Mouse (Mus musculus) liver, embryonic 13.5 days (tissue): ENCODE measurements around the gene Cd209f. TPM values are rescaled to one million over a fixed set of nuclear protein-coding genes. Genes with fewer than 3 reads are reported as not detected.
"Not testable (repeated sequence)": the region's sequence is repeated elsewhere in the genome, so short reads cannot be mapped to it uniquely, and the experiment has no call there.

Experiments used
- ATAC-seq: fragments of 200-750 bp; cut with Nextera tagmentation; 2 replicates; pipeline ENCODE4 v1.8.0; 2017; ENCODE audit warnings: low read depth, mild to moderate bottlenecking, moderate number of reproducible peaks, moderate library complexity
- DNase-seq: peaks from one replicate; pipeline ENCODE4 v3.0.0; 2022
- H3K27ac ChIP-seq: fragments of 300-500 bp; sonication (generic); 2 replicates; pipeline ENCODE4 v1.5.1; 2015; ENCODE audit warnings: moderate library complexity, mild to moderate bottlenecking, inconsistent platforms
- H3K27me3 ChIP-seq: fragments of 300-500 bp; sonication (generic); 2 replicates; pipeline ENCODE4 v1.6.1; 2015; ENCODE audit warnings: mild to moderate bottlenecking, inconsistent platforms
- H3K36me3 ChIP-seq: fragments of 300-500 bp; sonication (generic); 2 replicates; pipeline ENCODE4 v1.6.1; 2015; ENCODE audit warnings: mild to moderate bottlenecking, inconsistent platforms
- H3K4me1 ChIP-seq: fragments of 300-500 bp; sonication (generic); replicated peaks from 2 replicates; pipeline ENCODE4 v1.6.1; 2015; ENCODE audit warnings: inconsistent platforms
- H3K4me2 ChIP-seq: fragments of 300-500 bp; sonication (generic); 2 replicates; pipeline ENCODE4 v1.6.1; 2015; ENCODE audit warnings: inconsistent platforms, mild to moderate bottlenecking, moderate library complexity
- H3K4me3 ChIP-seq: fragments of 300-500 bp; sonication (generic); replicated peaks from 2 replicates; pipeline ENCODE4 v1.5.1; 2015; ENCODE audit warnings: mild to moderate bottlenecking, inconsistent platforms
- H3K9ac ChIP-seq: fragments of 300-500 bp; sonication (generic); 2 replicates; pipeline ENCODE4 v1.6.1; 2015; ENCODE audit warnings: mild to moderate bottlenecking, inconsistent platforms
- H3K9me3 ChIP-seq: fragments of 300-500 bp; sonication (generic); replicated peaks from 2 replicates; pipeline ENCODE4 v1.6.1; 2016; ENCODE audit warnings: inconsistent platforms
- WGBS: fragments of 180-500 bp; shearing (Covaris S2); methylation state at CpG from one replicate; pipeline ENCODE4 v1.1.7; 2015; ENCODE audit not compliant: insufficient replicate concordance; 5-methylcytosine and 5-hydroxymethylcytosine counted together
- polyA plus RNA-seq: library from polyadenylated mRNA; unstranded; fragments of >200 nt; fragmentation: Nextera tagmentation; extraction: Ambion mirVana; gene quantifications from 2 replicates; pipeline ENCODE4 v1.2.1, GENCODE M21; 2015

Cd209f gene
- 0.31 and 0.35 TPM in 2 replicates for polyA plus RNA-seq

GRCm38 (mm10) chr8:4105735-4106134 lies at the start of gene Cd209f:
TSS of gene Cd209f (minus strand) at chr8:4105835.
- H3K4me2 ChIP-seq, H3K27ac ChIP-seq, ATAC-seq, H3K4me3 ChIP-seq, DNase-seq, H3K4me1 ChIP-seq, H3K9ac ChIP-seq, H3K9me3 ChIP-seq, H3K36me3 ChIP-seq, H3K27me3 ChIP-seq: not testable (repeated sequence)
- WGBS, result 46% methylated on average over 2 of the region's 2 CpGs

- Histone ChIP-seq H3K4me2 (no peak overlapping the region), H3K36me3 (no peaks in the 10 kb centered on the region), H3K4me1 (no peaks in the 10 kb centered on the region), H3K27ac (no peak overlapping the region), H3K27me3 (no peaks in the 10 kb centered on the region), H3K4me3 (no peak overlapping the region), H3K9me3 (0 out of 2 replicates have a peak, but pooled peaks cover 4% of the 10 kb centered on the region), H3K9ac (no peak overlapping the region)
- DNase-seq (no peak), ATAC-seq (no peak)
Measured at GRCm38 (mm10) chr8:4154878-4155277, 49.2 kb upstream of the Cd209f start.

GRCm38 (mm10) chr8:4147272-4147671 lies 41.6 kb upstream of the Cd209f start:
- 28% methylated on average over 1 of the region's 1 CpGs for WGBS
- Histone ChIP-seq H3K36me3 (no peaks in the 10 kb centered on the region), H3K27me3 (no peaks in the 10 kb centered on the region), H3K27ac (no peak overlapping the region), H3K4me2 (no peak overlapping the region), H3K9ac (no peak overlapping the region), H3K4me3 (no peak overlapping the region), H3K9me3 (0 out of 2 replicates have a peak, but pooled peaks cover 4% of the 10 kb centered on the region), H3K4me1 (no peaks in the 10 kb centered on the region)
- no peak for ATAC-seq
- DNase-seq, result no peak

GRCm38 (mm10) chr8:4141721-4142120 lies 36.1 kb upstream of the Cd209f start:
- H3K9me3 ChIP-seq, result no peaks in the 10 kb centered on the region
- ATAC-seq (no peak), DNase-seq (no peak)
- no peak overlapping the region for H3K4me2 ChIP-seq
- no peaks in the 10 kb centered on the region for H3K36me3 ChIP-seq
- 0 out of 2 replicates have a peak, but pooled peaks cover 10% of the 10 kb centered on the region for H3K27me3 ChIP-seq
- H3K9ac ChIP-seq, result no peak overlapping the region
- 47% methylated on average over 3 of the region's 3 CpGs for WGBS
- no peak overlapping the region for H3K4me3 ChIP-seq
- H3K27ac ChIP-seq, result no peak overlapping the region
- H3K4me1 ChIP-seq, result no peaks in the 10 kb centered on the region

GRCm38 (mm10) chr8:4139660-4140646 lies 34.3 kb upstream of the Cd209f start:
- ATAC-seq (0 out of 2 replicates have a peak, but pooled peaks have one; percentile 23), DNase-seq (peak; percentile 48)
- Histone ChIP-seq H3K27me3 (0 out of 2 replicates have a peak, but pooled peaks cover 10% of the 10 kb centered on the region), H3K4me1 (no peaks in the 10 kb centered on the region), H3K36me3 (no peaks in the 10 kb centered on the region), H3K9ac (no peak overlapping the region), H3K9me3 (no peaks in the 10 kb centered on the region), H3K4me2 (no peak overlapping the region), H3K27ac (no peak overlapping the region), H3K4me3 (no peak overlapping the region)
- 8% methylated on average over 11 of the region's 12 CpGs for WGBS

- H3K36me3 ChIP-seq, result no peaks in the 10 kb centered on the region
- ATAC-seq (no peak), DNase-seq (no peak)
- no peak within 1 kb of the TSS for H3K27ac ChIP-seq
- H3K4me1 ChIP-seq, result no peaks in the 10 kb centered on the region
- no peaks in the 10 kb centered on the region for H3K9me3 ChIP-seq
- 69% methylated on average over 10 of the region's 10 CpGs for WGBS
- H3K4me3 ChIP-seq, result no peak within 1 kb of the TSS
- 0 out of 2 replicates have a peak, but pooled peaks cover 5% of the 10 kb centered on the region for H3K27me3 ChIP-seq
- no peak within 1 kb of the TSS for H3K4me2 ChIP-seq
- no peak within 1 kb of the TSS for H3K9ac ChIP-seq
Measured at GRCm38 (mm10) chr8:4133798-4134197, 28.2 kb upstream of the Cd209f start, which contains the start of gene Cd209g. TSS of gene Cd209g (plus strand) at chr8:4134098.

- H3K27ac ChIP-seq, ATAC-seq, H3K9me3 ChIP-seq, DNase-seq, H3K36me3 ChIP-seq, H3K4me2 ChIP-seq, H3K9ac ChIP-seq, H3K4me3 ChIP-seq, H3K27me3 ChIP-seq, H3K4me1 ChIP-seq: not testable (repeated sequence)
- WGBS, result 47% methylated on average over 3 of the region's 3 CpGs
Measured at GRCm38 (mm10) chr8:4088514-4088913, 17.1 kb downstream of the Cd209f start.

GRCm38 (mm10) chr8:4087180-4087722 lies 18.4 kb downstream of the Cd209f start:
- H3K4me1 ChIP-seq, H3K36me3 ChIP-seq, H3K4me3 ChIP-seq, H3K9me3 ChIP-seq, DNase-seq, H3K27ac ChIP-seq, H3K4me2 ChIP-seq, H3K9ac ChIP-seq, H3K27me3 ChIP-seq: not testable (repeated sequence)
- peak; percentile 77 for ATAC-seq
- 39% methylated on average over 33 of the region's 33 CpGs for WGBS

Other genes with a start within 250 kb of the Cd209f start
- not detected in 2 replicates for gene Cd209d, start 227.3 kb downstream of the Cd209f start, polyA plus RNA-seq
- not detected in 2 replicates for gene Cd209b, start 179.0 kb downstream of the Cd209f start, polyA plus RNA-seq
- 0.10 and 0.20 TPM in 2 replicates for gene Cd209c, start 151.1 kb downstream of the Cd209f start, polyA plus RNA-seq
- not detected in 2 replicates for gene Cd209g, start 28.3 kb upstream of the Cd209f start, polyA plus RNA-seq
- gene Evi5l, start 60.7 kb upstream of the Cd209f start, polyA plus RNA-seq, result 5.6 and 6.3 TPM in 2 replicates
- gene Prr36, start 111.6 kb upstream of the Cd209f start, polyA plus RNA-seq, result 0.24 and 0.46 TPM in 2 replicates
- gene Lrrc8e, start 121.0 kb upstream of the Cd209f start, polyA plus RNA-seq, result 0.09 and 0.13 TPM in 2 replicates
- gene Map2k7, start 132.9 kb upstream of the Cd209f start, polyA plus RNA-seq, result 10.6 and 11.2 TPM in 2 replicates
- 0.19 and 0.23 TPM in 2 replicates for gene Gm49320, start 133.0 kb upstream of the Cd209f start, polyA plus RNA-seq
- 0.61 and 0.66 TPM in 2 replicates for gene Tgfbr3l, start 142.4 kb upstream of the Cd209f start, polyA plus RNA-seq
- 19.7 and 20.3 TPM in 2 replicates for gene Snapc2, start 147.2 kb upstream of the Cd209f start, polyA plus RNA-seq
- 3.0 TPM in 2 replicates for gene Ctxn1, start 153.4 kb upstream of the Cd209f start, polyA plus RNA-seq
- gene Timm44, start 170.1 kb upstream of the Cd209f start, polyA plus RNA-seq, result 38.1 and 44.1 TPM in 2 replicates
- gene Ccl25, start 219.4 kb upstream of the Cd209f start, polyA plus RNA-seq, result 8.9 and 9.2 TPM in 2 replicates
- 144 and 179 TPM in 2 replicates for gene Elavl1, start 219.6 kb upstream of the Cd209f start, polyA plus RNA-seq